In the genomic region with DNA sequence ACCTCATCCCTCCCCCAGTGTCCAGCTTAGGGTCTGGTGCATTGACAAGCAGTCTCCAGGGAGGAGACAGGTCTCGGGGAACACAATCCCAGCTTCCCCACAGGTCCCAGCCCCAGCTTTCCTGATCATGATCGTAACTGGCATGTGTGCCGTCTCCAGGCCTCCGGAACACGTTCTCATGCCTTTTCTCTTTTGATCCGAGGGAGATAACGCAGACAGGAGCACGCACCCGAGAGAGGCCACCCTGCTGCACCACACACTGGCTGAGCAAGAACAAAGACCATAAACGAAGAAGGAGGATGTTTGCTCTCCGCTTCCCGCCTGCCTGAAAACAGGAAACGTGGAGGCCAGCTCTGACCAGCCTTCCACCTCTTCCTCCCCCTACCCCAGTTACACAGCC, we compare ENCODE assay signal across 14 mouse cellular contexts.
DNase-seq lines count a peak whose midpoint lies in the region; ATAC-seq and TF ChIP-seq lines count a peak whose summit lies in the region.
"Had no signal": no experiment of that assay in that cellular context is flagged by ENCODE, and none has a peak within 500 bp of the region (broad histone marks: within the 10 kb centered on the region; RNA-seq: fewer than 3 reads in every experiment).

No protein-coding gene starts in this region.

- H3K36me3 ChIP-seq in hindbrain, embryonic 13.5 days: no peaks in the 10 kb centered on the region

- TF ChIP-seq POLR2A in lung, adult 2 months (IDR thresholded peaks at IDR 0.05; ENCODE audit: borderline replicate concordance, extremely low read depth, low read depth, low read length): no peak

- H3K27me3 ChIP-seq in hindbrain, embryonic 13.5 days: no peaks in the 10 kb centered on the region

- no peak overlapping the region for H3K4me3 ChIP-seq in lung, adult 2 months (replicated peaks; ENCODE audit: extremely low read depth, low read depth, low read length)
- no peak overlapping the region for H3K4me3 ChIP-seq in hindbrain, embryonic 13.5 days

- peak overlapping the region; percentile 39; the same call in 1 of the 2 replicates for H3K9ac ChIP-seq in hindbrain, embryonic 13.5 days

- H3K27ac ChIP-seq in hindbrain, embryonic 13.5 days: no peak overlapping the region

- 0 out of 2 replicates have a peak, but pooled peaks have one; percentile 16 for ATAC-seq in hindbrain, embryonic 13.5 days (ENCODE audit: low FRiP score)

- no peak for TF ChIP-seq CTCF in lung, adult 2 months (IDR thresholded peaks at IDR 0.05; ENCODE audit: insufficient read depth, low read length)

- no peaks in the 10 kb centered on the region for H3K9me3 ChIP-seq in hindbrain, embryonic 13.5 days

- 42% methylated on average over 13 of the region's 13 CpGs for WGBS in lung, adult 2 months
- 19% methylated on average over 13 of the region's 13 CpGs for WGBS in hindbrain, embryonic 13.5 days

- no peak overlapping the region for H3K4me2 ChIP-seq in hindbrain, embryonic 13.5 days
- H3K4me2 ChIP-seq: liver, embryonic 11.5 days had no signal

- peaks cover 10% of the 10 kb centered on the region; the same call in 1 of the 2 replicates for H3K4me1 ChIP-seq in lung, adult 2 months (ENCODE audit: control insufficient read depth, insufficient read depth, low read length)
- H3K4me1 ChIP-seq in hindbrain, embryonic 13.5 days (replicated peaks): peaks cover 52% of the 10 kb centered on the region

- DNase-seq in embryo, embryonic 10 days (ENCODE audit: low spot score): peak; percentile 35
- no peak for DNase-seq in embryo, embryonic 9.5 days (ENCODE audit: extremely low spot score)
- peak; percentile 11 for DNase-seq in lung, adult 2 months
- no peak for DNase-seq in lung, postnatal 25 days (ENCODE audit: low spot score)
- peak; percentile 24 for DNase-seq in lung, postnatal 14 days
- DNase-seq in frontal cortex, adult 2 months (ENCODE audit: extremely low spot score in 1 of 2, low spot score in 1 of 2): no peak
- no peak for DNase-seq in ovary, postnatal 14 days (ENCODE audit: low spot score)
- DNase-seq: adrenal gland, postnatal 14 days; gastrocnemius, postnatal 14 days; heart, postnatal 14 days; kidney, postnatal 10 days; thymus, adult 18-20 months had no signal

Comparison
In these comparisons a context has a peak if more than half of its experiments do, and no peak if none do; other contexts are left out.
1. DNase-seq: peak in embryo, embryonic 10 days (single experiment), lung, adult 2 months (single experiment) and lung, postnatal 14 days (single experiment); none in embryo, embryonic 9.5 days (single experiment), lung, postnatal 25 days (single experiment), frontal cortex, adult 2 months (0 of 2) and ovary, postnatal 14 days (single experiment).